Mouse (Mus musculus) kidney, adult 8-10 months (tissue): ENCODE measurements around the gene Hdac9.

Source experiments
- DNase-seq, 2 experiments: peaks; one replicate each; pipeline ENCODE4 v3.0.0; 2022

Hdac9 gene

GRCm38 (mm10) chr12:34803721-34804120, 113.2 kb downstream of the Hdac9 start:
- no peak for DNase-seq

DNA sequence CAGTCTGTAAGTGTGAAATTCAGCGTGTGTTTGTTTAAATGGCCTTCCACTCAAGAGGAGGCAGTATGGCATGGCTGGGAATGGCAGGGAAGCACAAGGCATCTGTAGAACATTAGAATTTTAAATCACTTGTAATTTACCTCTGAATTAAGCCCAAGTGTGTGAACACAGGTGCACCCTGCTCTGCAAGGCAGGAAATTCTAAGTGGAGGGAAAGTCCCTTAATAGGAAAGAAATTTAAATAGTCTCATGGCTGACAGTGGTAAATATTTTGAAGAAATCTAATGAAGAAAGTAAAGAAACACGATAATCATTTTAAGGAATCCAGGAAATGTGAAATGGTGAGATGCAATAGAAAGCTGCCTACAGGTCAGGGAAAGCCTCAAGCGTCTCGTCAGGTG, 114.6 kb downstream of the Hdac9 start:
- DNase-seq, result no peak

DNA sequence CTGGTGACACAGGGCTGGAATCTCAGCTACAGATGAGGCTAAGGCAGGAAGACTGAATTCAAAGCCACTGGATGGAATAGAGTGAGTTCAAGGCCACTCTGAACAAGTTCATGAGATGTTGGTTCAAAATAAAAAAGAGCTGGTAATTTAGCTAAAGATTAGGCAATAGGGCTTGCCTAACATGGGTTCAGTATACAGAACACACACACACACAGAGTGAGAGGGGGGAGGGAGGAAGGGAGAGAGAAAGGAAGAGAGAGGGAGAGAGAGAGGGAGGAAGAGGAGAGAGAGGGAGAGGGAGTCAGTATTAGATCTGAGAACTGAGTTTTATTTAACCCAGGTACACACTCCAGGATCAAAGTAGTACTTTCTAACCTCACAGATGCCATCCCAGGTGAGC, 115.1 kb downstream of the Hdac9 start:
- DNase-seq, result no peak

DNA sequence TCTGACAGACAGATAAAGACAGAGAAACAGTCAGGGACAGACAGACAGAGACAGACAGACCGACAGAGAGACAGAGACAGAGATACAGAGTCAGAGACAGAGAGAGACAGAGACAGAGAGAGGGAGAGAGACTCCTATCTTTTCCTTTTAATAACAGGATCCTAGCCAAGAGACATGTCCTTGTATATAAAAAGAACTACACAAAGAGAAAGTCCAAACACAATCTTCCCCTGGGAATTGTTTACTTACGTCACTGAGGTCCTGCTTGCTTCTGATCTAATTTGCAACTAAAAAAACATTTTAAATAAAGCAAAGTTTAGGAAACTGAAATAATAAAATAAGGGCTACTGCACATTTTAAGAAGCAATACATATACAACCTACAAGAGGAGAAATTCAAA, 119.5 kb downstream of the Hdac9 start:
- DNase-seq, result no peak

DNA sequence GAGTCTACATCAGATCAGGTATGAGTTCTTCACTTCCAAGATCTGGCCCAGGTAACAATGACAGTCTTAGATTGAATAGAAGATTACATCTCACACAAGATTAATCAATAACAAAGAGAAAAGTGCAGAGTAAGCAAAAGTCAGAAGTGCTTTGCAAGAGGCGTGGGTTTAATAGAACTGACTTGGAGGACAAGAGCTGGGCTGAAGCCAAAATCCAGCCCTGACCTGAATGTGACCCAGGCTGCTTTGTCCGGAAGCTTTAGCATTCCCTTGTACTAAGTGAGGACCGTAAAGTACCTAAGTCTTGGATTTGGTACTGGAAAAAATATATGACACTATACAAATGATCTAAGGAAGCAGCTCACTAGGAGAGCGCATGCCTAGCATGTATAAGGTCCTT, 121.4 kb downstream of the Hdac9 start:
- DNase-seq, result peak in 1 of 2 experiments; percentile 17

- no peak for DNase-seq
These were observed 124.8 kb downstream of the Hdac9 start for GRCm38 (mm10) chr12:34792113-34792452.

GRCm38 (mm10) chr12:34791213-34792112, 125.4 kb downstream of the Hdac9 start:
- DNase-seq, result no peak

GRCm38 (mm10) chr12:34789031-34789982, 127.6 kb downstream of the Hdac9 start:
- no peak for DNase-seq

DNA sequence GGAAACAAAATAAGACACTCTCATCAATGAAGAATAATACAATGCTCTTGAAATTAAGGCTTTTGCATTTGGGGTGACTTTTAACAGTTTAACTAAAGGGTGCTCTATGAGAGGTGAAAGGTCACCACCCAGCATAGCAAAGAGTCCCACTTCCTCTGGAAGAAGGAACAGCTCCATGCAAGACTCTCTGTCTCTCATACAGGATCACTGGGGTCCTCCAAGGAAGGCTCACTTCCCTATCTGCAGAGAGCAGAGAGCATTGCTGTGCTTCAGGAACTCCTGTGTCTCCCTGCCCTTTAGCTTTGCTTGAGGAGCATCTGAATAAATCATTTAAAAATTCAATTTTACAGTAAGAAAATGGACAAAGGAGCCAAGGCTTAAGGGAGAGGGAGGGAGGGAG, 129.5 kb downstream of the Hdac9 start:
- DNase-seq, result no peak

GRCm38 (mm10) chr12:34783574-34783973, 133.3 kb downstream of the Hdac9 start:
- DNase-seq, result no peak

- DNase-seq, result no peak
These were observed 137.4 kb downstream of the Hdac9 start for GRCm38 (mm10) chr12:34779368-34779957.

DNA sequence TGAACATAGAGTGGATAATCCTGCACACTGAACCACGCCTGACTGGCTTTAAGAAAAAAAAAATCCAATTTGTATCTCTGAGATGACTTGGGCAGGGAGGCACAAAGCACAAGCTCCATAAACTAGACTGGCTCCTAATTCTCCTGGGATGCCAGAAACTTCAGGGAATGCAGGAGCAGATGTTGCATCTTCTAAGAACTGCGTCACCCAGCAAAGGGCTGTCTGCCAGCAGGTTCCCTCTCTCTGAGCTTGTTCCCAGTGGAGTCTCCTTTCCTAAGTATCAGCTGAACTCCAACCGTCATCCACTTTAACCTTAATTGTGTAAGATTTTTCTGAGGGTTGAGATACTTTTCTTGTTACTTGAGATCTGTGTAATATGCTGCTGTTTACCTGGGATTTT, 140.7 kb downstream of the Hdac9 start:
- DNase-seq, result no peak

DNA sequence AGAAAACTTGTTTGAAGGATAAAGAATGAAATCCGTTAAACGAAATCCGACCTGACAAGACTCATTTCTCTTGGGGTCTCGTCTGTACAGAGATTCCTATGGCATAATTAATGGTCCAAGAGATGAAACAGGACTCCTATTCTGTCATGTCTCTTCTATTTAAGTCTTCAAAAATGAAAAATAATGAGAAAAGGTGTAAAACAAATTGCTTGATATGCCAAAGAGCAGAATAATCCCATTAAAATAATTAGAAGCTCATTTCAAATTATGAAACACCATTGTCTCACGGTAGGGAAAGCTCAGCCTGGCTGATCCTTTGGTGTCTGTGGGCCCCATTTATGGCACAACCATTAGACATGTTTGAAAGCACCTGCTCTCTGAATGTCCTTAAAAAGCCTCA, 142.8 kb downstream of the Hdac9 start:
- DNase-seq, result no peak

- no peak for DNase-seq
These were observed 149.6 kb downstream of the Hdac9 start for GRCm38 (mm10) chr12:34767226-34767775.

DNA sequence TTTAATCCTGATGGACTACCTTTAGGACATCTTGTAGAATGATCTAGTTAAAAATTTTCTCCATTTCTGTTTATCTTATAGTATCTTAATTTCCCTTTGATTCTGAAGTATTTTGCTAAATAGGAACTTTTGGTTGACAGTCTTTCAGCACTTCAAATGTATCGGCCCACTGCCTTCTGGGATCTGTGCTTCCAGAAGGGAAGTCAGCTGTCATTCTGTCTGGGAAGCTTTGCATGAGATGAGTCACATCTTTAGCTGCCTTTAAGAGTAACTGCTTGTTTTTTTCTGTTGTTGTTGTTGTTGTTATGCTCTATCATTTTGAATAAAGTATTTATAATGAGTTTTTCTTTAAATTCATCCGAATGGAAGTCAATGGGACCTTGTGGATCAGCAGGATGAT, 169.6 kb downstream of the Hdac9 start:
- no peak for DNase-seq

DNA sequence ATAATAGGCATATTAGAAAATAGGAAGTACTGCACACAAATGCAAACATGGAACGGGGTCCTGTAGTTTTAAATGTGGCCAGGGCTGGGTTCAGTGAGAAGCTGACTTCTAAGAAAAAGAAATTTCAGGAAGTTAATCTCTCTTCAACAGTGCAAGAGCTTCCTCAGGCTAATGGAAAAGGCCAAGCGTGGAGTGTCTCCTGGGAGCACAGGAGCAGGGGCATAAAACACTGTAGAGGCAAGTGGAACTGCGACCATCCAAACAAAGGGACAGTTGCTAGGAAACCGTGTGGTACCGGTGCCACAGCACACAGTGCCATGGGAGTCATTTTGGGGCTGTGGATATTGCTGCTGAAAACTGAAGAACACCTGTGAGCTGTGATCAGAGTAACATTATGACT, 191.7 kb downstream of the Hdac9 start:
- no peak for DNase-seq

- no peak for DNase-seq
These were observed 192.6 kb downstream of the Hdac9 start for GRCm38 (mm10) chr12:34724274-34724673.

DNA sequence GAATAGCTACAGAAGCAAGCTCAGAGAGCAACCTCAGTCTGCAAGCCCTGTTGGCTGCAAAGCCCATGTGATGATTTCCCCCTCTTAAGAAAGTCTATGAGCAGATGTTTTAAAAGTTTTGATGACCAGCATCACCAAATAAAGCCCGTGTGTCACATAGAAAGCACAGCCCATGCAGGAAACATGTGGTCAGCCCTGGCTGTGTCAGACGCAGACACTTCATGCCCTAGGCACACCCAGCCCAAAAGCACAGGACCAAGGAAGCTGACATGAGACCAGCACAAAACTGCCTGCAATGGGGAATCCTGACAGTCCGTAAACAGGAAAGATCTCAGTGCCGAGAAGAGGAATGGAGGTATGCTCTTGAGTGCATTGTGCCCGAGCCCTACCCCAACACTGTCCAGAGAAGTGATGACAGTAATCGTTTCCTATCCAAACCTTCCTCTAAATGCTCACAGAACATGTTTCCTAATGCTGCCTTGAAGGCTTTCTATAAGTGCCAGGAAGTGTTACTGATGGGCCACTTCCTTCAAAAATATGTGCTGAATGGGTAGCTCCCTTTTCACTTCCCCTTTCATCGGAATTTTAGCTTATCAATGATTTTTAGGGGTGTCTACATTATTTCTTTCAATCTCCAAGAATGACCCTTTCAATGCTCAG, 193.9 kb downstream of the Hdac9 start:
- DNase-seq, result no peak

- peak in 1 of 2 experiments; percentile 3 for DNase-seq
These were observed 196.0 kb downstream of the Hdac9 start for GRCm38 (mm10) chr12:34720906-34721305.

- DNase-seq, result no peak
These were observed 202.5 kb downstream of the Hdac9 start for GRCm38 (mm10) chr12:34714266-34714939.

DNA sequence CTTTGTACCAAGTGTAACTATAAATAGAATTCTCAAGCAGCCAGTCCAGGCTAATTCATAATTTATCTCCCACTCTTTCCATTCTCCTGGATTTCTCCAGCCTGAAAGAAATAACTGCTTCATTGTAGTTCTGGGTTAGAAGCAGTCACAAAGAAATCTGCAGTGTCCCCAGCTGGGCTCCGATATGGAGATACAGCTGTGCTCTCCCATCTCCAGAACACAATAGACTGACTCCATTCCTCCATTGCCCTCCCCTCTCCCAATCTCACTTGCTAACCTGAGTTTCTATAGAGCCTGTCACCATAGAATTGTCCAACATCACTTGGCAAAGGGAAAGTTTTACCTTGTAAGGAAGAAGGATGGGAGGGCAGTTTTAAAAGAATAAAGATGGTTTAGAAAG, 218.9 kb downstream of the Hdac9 start:
- DNase-seq, result no peak

- no peak for DNase-seq
These were observed 220.2 kb downstream of the Hdac9 start for GRCm38 (mm10) chr12:34696736-34697135.
